Mouse (Mus musculus): Measurements from ENCODE around the gene Kif16b.

GRCm38 (mm10) chr2:142910808-142911388 is 9.6 kb upstream of the Kif16b start:
- TF ChIP-seq ZC3H11A (IDR thresholded peaks at IDR 0.05; ENCODE audit: borderline replicate concordance, low read depth, low read length) (no peak), HCFC1 (IDR thresholded peaks at IDR 0.05; ENCODE audit: borderline replicate concordance, insufficient read depth, low read length) (no peak), MAFK (IDR thresholded peaks at IDR 0.05; ENCODE audit: insufficient read depth, low read depth, low read length) (no peak)
